8 mouse cellular contexts compared by ENCODE assay signal in the genomic region with DNA sequence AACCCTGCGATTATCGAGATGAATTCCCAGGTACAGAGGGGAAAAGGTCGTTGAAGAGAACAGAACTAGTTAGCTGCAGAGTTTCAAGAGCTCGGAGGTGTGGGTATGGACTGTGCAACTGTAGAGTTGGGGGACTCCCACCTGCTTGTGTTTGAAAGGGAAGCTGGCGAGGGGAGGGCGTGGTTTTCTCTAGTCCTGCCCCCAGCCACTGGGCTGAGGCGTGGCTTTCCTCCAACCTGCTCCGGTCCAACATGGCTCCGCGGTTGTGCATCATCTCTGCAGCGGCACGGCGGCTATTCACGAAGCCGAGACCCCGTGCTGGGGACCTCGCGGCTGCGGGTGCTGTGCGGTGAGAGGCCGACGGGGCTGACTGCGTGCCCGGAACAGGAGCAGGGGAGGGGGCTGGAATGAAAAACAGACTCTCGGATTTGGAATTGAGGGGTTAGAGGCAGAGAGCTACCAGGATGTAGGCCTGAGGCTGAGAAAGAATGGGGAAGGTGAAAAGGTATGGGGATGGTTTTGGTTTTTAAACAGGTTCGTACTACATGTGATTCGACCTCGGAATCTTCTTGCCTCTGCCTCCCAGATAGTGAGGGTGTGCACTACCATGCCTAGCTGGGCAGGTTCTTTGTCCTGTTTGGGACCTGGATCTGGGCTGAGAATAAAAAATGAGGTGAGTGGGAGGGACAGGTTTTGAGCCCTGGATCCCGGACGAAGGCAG. TPM values are rescaled to one million over a fixed set of nuclear protein-coding genes. Genes with fewer than 3 reads are reported as not detected.
DNase-seq lines count a peak whose midpoint lies in the region; ATAC-seq and TF ChIP-seq lines count a peak whose summit lies in the region.

A gene (plus strand): TSS at position 197 of the 721 bp plus-strand sequence.

- no peaks in the 10 kb centered on the region for H3K27me3 ChIP-seq in CH12.LX (replicated peaks)
- H3K27me3 ChIP-seq in forebrain, embryonic 10.5 days (ENCODE audit: poor library complexity, severe bottlenecking): no peaks in the 10 kb centered on the region
- no peaks in the 10 kb centered on the region for H3K27me3 ChIP-seq in heart, embryonic 15.5 days
- no peaks in the 10 kb centered on the region for H3K27me3 ChIP-seq in liver, embryonic 14.5 days (ENCODE audit: control insufficient read depth, insufficient read depth, low read length)
- no peaks in the 10 kb centered on the region for H3K27me3 ChIP-seq in stomach, embryonic 16.5 days (ENCODE audit: control insufficient read depth, insufficient read depth, low read length)

- peaks cover 5 to 23% of the 10 kb centered on the region in 2 experiments for H3K36me3 ChIP-seq in CH12.LX (replicated peaks in 1 of 2; ENCODE audit: control insufficient read depth in 1 of 2, insufficient read depth in 1 of 2, low read length in 1 of 2)
- H3K36me3 ChIP-seq in forebrain, embryonic 10.5 days (replicated peaks): peaks cover 22% of the 10 kb centered on the region
- no peaks in the 10 kb centered on the region for H3K36me3 ChIP-seq in heart, embryonic 15.5 days
- H3K36me3 ChIP-seq in liver, embryonic 14.5 days (replicated peaks; ENCODE audit: control insufficient read depth, insufficient read depth, low read depth): no peaks in the 10 kb centered on the region
- H3K36me3 ChIP-seq in stomach, embryonic 16.5 days (ENCODE audit: control insufficient read depth, insufficient read depth, low read length): 0 out of 2 replicates have a peak, but pooled peaks cover 3% of the 10 kb centered on the region

- 1% methylated on average over 30 of the region's 30 CpGs for WGBS in forebrain, embryonic 10.5 days
- WGBS in heart, embryonic 15.5 days: 2% methylated on average over 30 of the region's 30 CpGs
- WGBS in liver, embryonic 14.5 days (ENCODE audit: insufficient replicate concordance): 2% methylated on average over 30 of the region's 30 CpGs
- 1% methylated on average over 30 of the region's 30 CpGs for whole genome bisulfite sequencing in stomach, embryonic 16.5 days

- in situ Hi-C loops in CH12.LX (cut with MboI; ENCODE audit: low pct_ligation_motif_present, low pct_unique_long_range_greater_than_20kb, low sequenced_read_pairs): no loop called here

- H3K4me2 ChIP-seq in CH12.LX (ENCODE audit: insufficient read depth, low read depth, poor library complexity, severe bottlenecking): peak within 1 kb of the TSS; percentile 76
- H3K4me2 ChIP-seq in heart, embryonic 15.5 days: peak within 1 kb of the TSS; percentile 92
- H3K4me2 ChIP-seq in liver, embryonic 14.5 days (ENCODE audit: low read depth): peak within 1 kb of the TSS; percentile 80
- peak within 1 kb of the TSS; percentile 79 for H3K4me2 ChIP-seq in stomach, embryonic 16.5 days (ENCODE audit: low read depth, low read length)

- peaks cover 14 to 38% of the 10 kb centered on the region in 2 experiments for H3K4me1 ChIP-seq in CH12.LX (ENCODE audit: control insufficient read depth in 1 of 2, insufficient read depth in 2 of 2)
- peaks cover 17% of the 10 kb centered on the region for H3K4me1 ChIP-seq in forebrain, embryonic 10.5 days
- H3K4me1 ChIP-seq in heart, embryonic 15.5 days (replicated peaks): peaks cover 12% of the 10 kb centered on the region
- peaks cover 7 to 16% of the 10 kb centered on the region in 2 experiments for H3K4me1 ChIP-seq in liver, embryonic 14.5 days (replicated peaks; ENCODE audit: control insufficient read depth in 2 of 2, insufficient read depth in 2 of 2, low read length in 1 of 2)
- H3K4me1 ChIP-seq in stomach, embryonic 16.5 days (ENCODE audit: control insufficient read depth, insufficient read depth, low read length): peaks cover 9% of the 10 kb centered on the region; the same call in 1 of the 2 replicates

- no peak within 1 kb of the TSS for H3K27ac ChIP-seq in CH12.LX (ENCODE audit: insufficient read depth, low read depth)
- peak within 1 kb of the TSS; percentile 92 for H3K27ac ChIP-seq in forebrain, embryonic 10.5 days
- 0 out of 2 replicates have a peak within 1 kb of the TSS, but pooled peaks have one; percentile 15 for H3K27ac ChIP-seq in heart, embryonic 15.5 days
- peak within 1 kb of the TSS; percentile 4; the same call in 1 of the 2 replicates for H3K27ac ChIP-seq in liver, embryonic 14.5 days
- 0 out of 2 replicates have a peak within 1 kb of the TSS, but pooled peaks have one; percentile 4 for H3K27ac ChIP-seq in stomach, embryonic 16.5 days (ENCODE audit: low read length)

- peaks cover 9% of the 10 kb centered on the region for H3K9me3 ChIP-seq in CH12.LX (replicated peaks; ENCODE audit: low read length)
- H3K9me3 ChIP-seq in forebrain, embryonic 10.5 days: peaks cover 9% of the 10 kb centered on the region; the same call in 1 of the 2 replicates
- no peaks in the 10 kb centered on the region for H3K9me3 ChIP-seq in heart, embryonic 15.5 days (replicated peaks)
- H3K9me3 ChIP-seq in liver, embryonic 14.5 days (ENCODE audit: control insufficient read depth, low read length): no peaks in the 10 kb centered on the region
- no peaks in the 10 kb centered on the region for H3K9me3 ChIP-seq in stomach, embryonic 16.5 days (replicated peaks; ENCODE audit: control insufficient read depth, low read length)

- peak within 1 kb of the TSS; percentile 75 to 93 (median 75) for H3K4me3 ChIP-seq in CH12.LX (replicated peaks in 1 of 3; ENCODE audit: low read depth in 2 of 3, low read length in 2 of 3, poor library complexity in 1 of 3)
- H3K4me3 ChIP-seq in forebrain, embryonic 10.5 days: peak within 1 kb of the TSS; percentile 87
- H3K4me3 ChIP-seq in heart, embryonic 15.5 days: peak within 1 kb of the TSS; percentile 70
- peak within 1 kb of the TSS; percentile 63 to 64 for H3K4me3 ChIP-seq in liver, embryonic 14.5 days (ENCODE audit: insufficient read depth in 1 of 2, low read depth in 2 of 2, low read length in 2 of 2)
- H3K4me3 ChIP-seq in stomach, embryonic 16.5 days (replicated peaks; ENCODE audit: low read length): peak within 1 kb of the TSS; percentile 69

- dilution Hi-C loops in CH12.LX (cut with MboI; ENCODE audit: extremely low pct_ligation_motif_present, extremely low pct_unique_long_range_greater_than_20kb, low sequenced_read_pairs): no loop called here

- TF ChIP-seq EP300 in CH12.LX (IDR thresholded peaks at IDR 0.05; ENCODE audit: low read length): no peak; the same call in 1 of the 2 replicates
- TF ChIP-seq EP300 in liver, embryonic 14.5 days (IDR thresholded peaks at IDR 0.05; ENCODE audit: low read depth): no peak

- peak within 1 kb of the TSS; percentile 35 for H3K9ac ChIP-seq in CH12.LX (ENCODE audit: insufficient read depth, low read depth)
- H3K9ac ChIP-seq in heart, embryonic 15.5 days: peak within 1 kb of the TSS; percentile 62
- H3K9ac ChIP-seq in liver, embryonic 14.5 days (replicated peaks): peak within 1 kb of the TSS; percentile 51
- peak within 1 kb of the TSS; percentile 73 for H3K9ac ChIP-seq in stomach, embryonic 16.5 days (ENCODE audit: low read length)

- DNase-seq in CH12.LX (ENCODE audit: extremely low read depth): peak; percentile 95
- peak; percentile 40 for DNase-seq in c-Kit-negative CD71-positive TER-119-positive erythroid progenitor cells, embryonic 14.5 days (ENCODE audit: low read depth, low spot score)
- DNase-seq in forebrain, embryonic 10.5 days (ENCODE audit: extremely low spot score, low spot score): peak; percentile 83
- peak; percentile 90 for DNase-seq in kidney, postnatal 25 days
- DNase-seq in liver, embryonic 14.5 days (ENCODE audit: low read depth in 3 of 3, low spot score in 3 of 3): peak in 2 of 3 experiments; percentile 52 to 61
- peak; percentile 82 for DNase-seq in neural tube, embryonic 10.5 days (ENCODE audit: extremely low spot score, low spot score)

- H3K79me2 ChIP-seq in CH12.LX (replicated peaks; ENCODE audit: control insufficient read depth, extremely low read depth, insufficient read depth, poor library complexity, severe bottlenecking): peaks cover 4% of the 10 kb centered on the region; the same call in 1 of the 2 replicates

- TF ChIP-seq CTCF in CH12.LX (conservative IDR thresholded peaks at IDR 0.05 in 1 of 2, IDR thresholded peaks at IDR 0.05 in 1 of 2; ENCODE audit: low read depth in 2 of 2, low read length in 2 of 2): no peak
- TF ChIP-seq CTCF in liver, embryonic 14.5 days (IDR thresholded peaks at IDR 0.05; ENCODE audit: low read depth): no peak

- ATAC-seq in heart, embryonic 15.5 days (replicated peaks; ENCODE audit: insufficient number of reproducible peaks, insufficient read depth, low FRiP score, low read depth): peak; percentile 75
- ATAC-seq in liver, embryonic 14.5 days (ENCODE audit: insufficient read depth): peak; percentile 77
- ATAC-seq in stomach, embryonic 16.5 days (ENCODE audit: insufficient read depth, low FRiP score): peak; percentile 92

- TF ChIP-seq RAD21 in CH12.LX (IDR thresholded peaks at IDR 0.05; ENCODE audit: low read depth, low read length): no peak

- peak; percentile 85 for TF ChIP-seq POLR2A in CH12.LX (IDR thresholded peaks at IDR 0.05; ENCODE audit: low read depth, low read length)

TF ChIP-seq in CH12.LX, 34 proteins besides CTCF, POLR2A, EP300 and RAD21 (continues in another document):
- TF ChIP-seq ZKSCAN1 (IDR thresholded peaks at IDR 0.05; ENCODE audit: borderline replicate concordance, low read depth, low read length): no peak
- TF ChIP-seq PAX5 (IDR thresholded peaks at IDR 0.05; ENCODE audit: low read length): no peak
- no peak for TF ChIP-seq ZNF384 (IDR thresholded peaks at IDR 0.05; ENCODE audit: low read depth, low read length)
- peak; percentile 83 for TF ChIP-seq TBP (conservative IDR thresholded peaks at IDR 0.05; ENCODE audit: low read depth, low read length)
- peak; percentile 41; the same call in 1 of the 2 replicates for TF ChIP-seq IRF4 (IDR thresholded peaks at IDR 0.05; ENCODE audit: low read depth, low read length)
- peak; percentile 61 for TF ChIP-seq ZMIZ1 (IDR thresholded peaks at IDR 0.05; ENCODE audit: low read depth, low read length)
- no peak for TF ChIP-seq JUN (IDR thresholded peaks at IDR 0.05; ENCODE audit: insufficient read depth, low read depth, low read length)
- TF ChIP-seq USF1 (IDR thresholded peaks at IDR 0.05; ENCODE audit: low read depth, low read length): no peak
- TF ChIP-seq JUND (conservative IDR thresholded peaks at IDR 0.05; ENCODE audit: low read depth, low read length): no peak
- no peak for TF ChIP-seq ELF1 (IDR thresholded peaks at IDR 0.05; ENCODE audit: low read depth, low read length)
- TF ChIP-seq MEF2A (IDR thresholded peaks at IDR 0.05; ENCODE audit: borderline replicate concordance, low read depth, low read length): 0 out of 2 replicates have a peak, but pooled peaks have one; percentile 40

RNA-seq across cellular contexts. Expression of the gene that starts here (rescaled TPM):
- total RNA-seq in CH12.LX (2012; rRNA removed): 50.7 and 53.5 TPM in 2 replicates
- 77.6 and 79.3 TPM in 2 replicates for total RNA-seq in CH12.LX (2014; rRNA removed)
- polyA plus RNA-seq in CH12.LX (2012; ENCODE audit: insufficient read length, low read depth): 94.0 and 97.9 TPM in 2 replicates
- polyA plus RNA-seq in forebrain, embryonic 10.5 days (2016; fragmentation: Nextera tagmentation; extraction: Ambion mirVana): 84.6 and 86.8 TPM in 2 replicates
- 20.7 and 29.3 TPM in 2 replicates for polyA plus RNA-seq in heart, embryonic 15.5 days (2015; fragmentation: Nextera tagmentation; extraction: Ambion mirVana)
- polyA plus RNA-seq in liver, embryonic 14.5 days (2012; rRNA removed): 33.2 and 41.9 TPM in 2 replicates
- 63.4 and 70.2 TPM in 2 replicates for polyA plus RNA-seq in liver, embryonic 14.5 days (2014; fragmentation: Nextera tagmentation; extraction: Ambion mirVana)
- 53.4 and 57.0 TPM in 2 replicates for polyA plus RNA-seq in stomach, embryonic 16.5 days (2015; fragmentation: Nextera tagmentation; extraction: Ambion mirVana)

Comparison
In these comparisons a context has a peak if more than half of its experiments do, and no peak if none do; other contexts are left out.
1. DNase-seq: peak in every context shown above with its lines; median percentile 95 in CH12.LX; 90 in kidney, postnatal 25 days; 83 in forebrain, embryonic 10.5 days; 82 in neural tube, embryonic 10.5 days; 56 in liver, embryonic 14.5 days; 40 in c-Kit-negative CD71-positive TER-119-positive erythroid progenitor cells, embryonic 14.5 days.